Mouse (Mus musculus): Measurements from ENCODE around the gene Zfp661. TPM values are rescaled to one million over a fixed set of nuclear protein-coding genes. Genes with fewer than 3 reads are reported as not detected.

Zfp661 gene
- 9.0 TPM for polyA plus RNA-seq (2015; fragmentation: Illumina TruSeq; extraction: RNeasy Lipid Tissue Mini Kit (QIAGEN cat#74804); ENCODE audit: low read depth, low replicate concordance)

GRCm38 (mm10) chr2:127586694-127587513, at the start of gene Zfp661, which contains the start of gene Mrps5:
TSS of gene Zfp661 (minus strand) at chr2:127587094.
TSS of gene Mrps5 (plus strand) at chr2:127587222.

GRCm38 (mm10) chr2:127541185-127541584, 45.7 kb downstream of the Zfp661 start, which contains the start of gene Prom2:
TSS of gene Prom2 (minus strand) at chr2:127541467.

Other genes with a start within 250 kb of the Zfp661 start
- gene Astl, start 248.5 kb downstream of the Zfp661 start, polyA plus RNA-seq (2015; fragmentation: Illumina TruSeq; extraction: RNeasy Lipid Tissue Mini Kit (QIAGEN cat#74804); ENCODE audit: low read depth, low replicate concordance): not detected
- 0.67 TPM for gene Adra2b, start 223.9 kb downstream of the Zfp661 start, polyA plus RNA-seq (2015; fragmentation: Illumina TruSeq; extraction: RNeasy Lipid Tissue Mini Kit (QIAGEN cat#74804); ENCODE audit: low read depth, low replicate concordance)
- 0.16 TPM for gene Gpat2, start 161.9 kb downstream of the Zfp661 start, polyA plus RNA-seq (2015; fragmentation: Illumina TruSeq; extraction: RNeasy Lipid Tissue Mini Kit (QIAGEN cat#74804); ENCODE audit: low read depth, low replicate concordance)
- 31.6 TPM for gene Fahd2a, start 142.5 kb downstream of the Zfp661 start, polyA plus RNA-seq (2015; fragmentation: Illumina TruSeq; extraction: RNeasy Lipid Tissue Mini Kit (QIAGEN cat#74804); ENCODE audit: low read depth, low replicate concordance)
- gene Kcnip3, start 65.0 kb downstream of the Zfp661 start, polyA plus RNA-seq (2015; fragmentation: Illumina TruSeq; extraction: RNeasy Lipid Tissue Mini Kit (QIAGEN cat#74804); ENCODE audit: low read depth, low replicate concordance): 91.6 TPM
- gene Prom2, start 45.6 kb downstream of the Zfp661 start, polyA plus RNA-seq (2015; fragmentation: Illumina TruSeq; extraction: RNeasy Lipid Tissue Mini Kit (QIAGEN cat#74804); ENCODE audit: low read depth, low replicate concordance): 0.24 TPM
- gene Mrps5, start 128 bp upstream of the Zfp661 start, polyA plus RNA-seq (2015; fragmentation: Illumina TruSeq; extraction: RNeasy Lipid Tissue Mini Kit (QIAGEN cat#74804); ENCODE audit: low read depth, low replicate concordance): 94.9 TPM
- gene Mal, start 69.6 kb upstream of the Zfp661 start, polyA plus RNA-seq (2015; fragmentation: Illumina TruSeq; extraction: RNeasy Lipid Tissue Mini Kit (QIAGEN cat#74804); ENCODE audit: low read depth, low replicate concordance): 367 TPM
- gene Mall, start 142.8 kb upstream of the Zfp661 start, polyA plus RNA-seq (2015; fragmentation: Illumina TruSeq; extraction: RNeasy Lipid Tissue Mini Kit (QIAGEN cat#74804); ENCODE audit: low read depth, low replicate concordance): 0.80 TPM
- gene Nphp1, start 201.8 kb upstream of the Zfp661 start, polyA plus RNA-seq (2015; fragmentation: Illumina TruSeq; extraction: RNeasy Lipid Tissue Mini Kit (QIAGEN cat#74804); ENCODE audit: low read depth, low replicate concordance): 16.0 TPM
- gene Mtln, start 205.4 kb upstream of the Zfp661 start, polyA plus RNA-seq (2015; fragmentation: Illumina TruSeq; extraction: RNeasy Lipid Tissue Mini Kit (QIAGEN cat#74804); ENCODE audit: low read depth, low replicate concordance): 89.0 TPM
- gene Bub1, start 244.8 kb upstream of the Zfp661 start, polyA plus RNA-seq (2015; fragmentation: Illumina TruSeq; extraction: RNeasy Lipid Tissue Mini Kit (QIAGEN cat#74804); ENCODE audit: low read depth, low replicate concordance): 0.49 TPM